10 mouse cellular contexts compared by ENCODE assay signal in genomic region chr11:68188695-68189201, GRCm38 (mm10).
DNase-seq lines count a peak whose midpoint lies in the region; ATAC-seq and TF ChIP-seq lines count a peak whose summit lies in the region.
"Had no signal": no experiment of that assay in that cellular context is flagged by ENCODE, and none has a peak within 500 bp of the region (broad histone marks: within the 10 kb centered on the region; RNA-seq: fewer than 3 reads in every experiment).

No protein-coding gene starts in this region.

- no peaks in the 10 kb centered on the region for H3K4me1 ChIP-seq in hindbrain, embryonic 11.5 days (replicated peaks; ENCODE audit: control insufficient read depth, insufficient read depth, low read length)
- no peaks in the 10 kb centered on the region for H3K4me1 ChIP-seq in hindbrain, postnatal 0 days (ENCODE audit: insufficient read depth, low read length)
- H3K4me1 ChIP-seq in embryonic facial prominence, embryonic 14.5 days (ENCODE audit: control insufficient read depth, insufficient read depth, low read length): peaks cover 14% of the 10 kb centered on the region
- H3K4me1 ChIP-seq in intestine, embryonic 16.5 days (ENCODE audit: control insufficient read depth, insufficient read depth, low read length): peaks cover 13% of the 10 kb centered on the region

- ATAC-seq in hindbrain, embryonic 11.5 days (ENCODE audit: low FRiP score): no peak
- ATAC-seq in hindbrain, postnatal 0 days: no peak
- no peak for ATAC-seq in embryonic facial prominence, embryonic 14.5 days (ENCODE audit: low read depth)
- peak; percentile 36 for ATAC-seq in intestine, embryonic 16.5 days
- ATAC-seq: activated CD4-positive, CD25-positive, alpha-beta regulatory T cell, adult 4 months had no signal

- 65% methylated on average over 12 of the region's 12 CpGs for WGBS in hindbrain, embryonic 11.5 days
- 65% methylated on average over 12 of the region's 12 CpGs for WGBS in hindbrain, postnatal 0 days
- 65% methylated on average over 12 of the region's 12 CpGs for WGBS in embryonic facial prominence, embryonic 14.5 days
- WGBS in intestine, embryonic 16.5 days: 55% methylated on average over 12 of the region's 12 CpGs

- H3K9me3 ChIP-seq in hindbrain, embryonic 11.5 days (ENCODE audit: control insufficient read depth, low read length): no peaks in the 10 kb centered on the region
- no peaks in the 10 kb centered on the region for H3K9me3 ChIP-seq in hindbrain, postnatal 0 days (ENCODE audit: low read length)
- H3K9me3 ChIP-seq in embryonic facial prominence, embryonic 14.5 days (ENCODE audit: control insufficient read depth, low read length): no peaks in the 10 kb centered on the region
- no peaks in the 10 kb centered on the region for H3K9me3 ChIP-seq in intestine, embryonic 16.5 days (ENCODE audit: control insufficient read depth, low read length)

- TF ChIP-seq CTCF in hindbrain, postnatal 0 days (IDR thresholded peaks at IDR 0.05; ENCODE audit: low read depth): no peak

- H3K36me3 ChIP-seq in hindbrain, embryonic 11.5 days (ENCODE audit: control insufficient read depth, insufficient read depth, low read length): no peaks in the 10 kb centered on the region
- no peaks in the 10 kb centered on the region for H3K36me3 ChIP-seq in hindbrain, postnatal 0 days (ENCODE audit: insufficient read depth, low read length)
- no peaks in the 10 kb centered on the region for H3K36me3 ChIP-seq in embryonic facial prominence, embryonic 14.5 days (ENCODE audit: control insufficient read depth, insufficient read depth, low read length)
- H3K36me3 ChIP-seq in intestine, embryonic 16.5 days (ENCODE audit: control insufficient read depth, insufficient read depth, low read length): no peaks in the 10 kb centered on the region

- H3K9ac ChIP-seq in hindbrain, embryonic 11.5 days (ENCODE audit: low read depth, low read length): no peak overlapping the region
- no peak overlapping the region for H3K9ac ChIP-seq in hindbrain, postnatal 0 days (replicated peaks; ENCODE audit: low read length)
- H3K9ac ChIP-seq in embryonic facial prominence, embryonic 14.5 days (ENCODE audit: low read depth, low read length): no peak overlapping the region
- no peak overlapping the region for H3K9ac ChIP-seq in intestine, embryonic 16.5 days (ENCODE audit: low read depth, low read length)

- H3K27ac ChIP-seq in hindbrain, embryonic 11.5 days (ENCODE audit: low read depth, low read length): 0 out of 2 replicates have a peak overlapping the region, but pooled peaks have one; percentile 2
- H3K27ac ChIP-seq in hindbrain, postnatal 0 days: no peak overlapping the region
- H3K27ac ChIP-seq in embryonic facial prominence, embryonic 14.5 days (replicated peaks; ENCODE audit: low read depth, low read length): peak overlapping the region; percentile 34
- peak overlapping the region; percentile 68 for H3K27ac ChIP-seq in intestine, embryonic 16.5 days (ENCODE audit: low read length)

- peak; percentile 30 for DNase-seq in hindbrain, embryonic 11.5 days (ENCODE audit: low spot score)
- DNase-seq in hindbrain, postnatal 0 days (ENCODE audit: low spot score): no peak
- DNase-seq in embryonic facial prominence, embryonic 14.5 days (ENCODE audit: low spot score): peak; percentile 36
- DNase-seq in lung, postnatal 14 days: peak; percentile 45
- DNase-seq in layer of hippocampus, adult 11-12 months (ENCODE audit: low spot score): no peak
- DNase-seq in left cerebral cortex, adult 9 months (ENCODE audit: low spot score in 2 of 2): no peak
- no peak for DNase-seq in cerebellum, adult 18-20 months
- DNase-seq: cerebellum, adult 9-11 months had no signal

- no peaks in the 10 kb centered on the region for H3K27me3 ChIP-seq in hindbrain, embryonic 11.5 days (ENCODE audit: control insufficient read depth, insufficient read depth, low read length)
- no peaks in the 10 kb centered on the region for H3K27me3 ChIP-seq in hindbrain, postnatal 0 days (ENCODE audit: insufficient read depth, low read length)
- H3K27me3 ChIP-seq in embryonic facial prominence, embryonic 14.5 days (replicated peaks; ENCODE audit: control insufficient read depth, insufficient read depth, low read length): no peaks in the 10 kb centered on the region
- H3K27me3 ChIP-seq in intestine, embryonic 16.5 days (replicated peaks; ENCODE audit: control insufficient read depth, insufficient read depth, low read length): no peaks in the 10 kb centered on the region

- no peak overlapping the region for H3K4me2 ChIP-seq in hindbrain, embryonic 11.5 days (replicated peaks; ENCODE audit: low read depth, low read length)
- H3K4me2 ChIP-seq in hindbrain, postnatal 0 days (ENCODE audit: low read depth, low read length): no peak overlapping the region
- no peak overlapping the region for H3K4me2 ChIP-seq in embryonic facial prominence, embryonic 14.5 days (ENCODE audit: low read depth, low read length)
- H3K4me2 ChIP-seq in intestine, embryonic 16.5 days (ENCODE audit: low read depth, low read length): no peak overlapping the region

- H3K4me3 ChIP-seq in hindbrain, embryonic 11.5 days (ENCODE audit: low read depth, low read length): no peak overlapping the region
- H3K4me3 ChIP-seq in hindbrain, postnatal 0 days (ENCODE audit: low read length): no peak overlapping the region
- no peak overlapping the region for H3K4me3 ChIP-seq in embryonic facial prominence, embryonic 14.5 days (ENCODE audit: low read depth, low read length)
- H3K4me3 ChIP-seq in intestine, embryonic 16.5 days (ENCODE audit: low read length): no peak overlapping the region

Comparison
In these comparisons a context has a peak if more than half of its experiments do, and no peak if none do; other contexts are left out.
1. DNase-seq: peak in hindbrain, embryonic 11.5 days (single experiment), embryonic facial prominence, embryonic 14.5 days (single experiment) and lung, postnatal 14 days (single experiment); none in hindbrain, postnatal 0 days (single experiment), layer of hippocampus, adult 11-12 months (single experiment), left cerebral cortex, adult 9 months (0 of 2) and cerebellum, adult 18-20 months (0 of 2).